Mouse (Mus musculus) gastrocnemius, postnatal 25 days (tissue): ENCODE measurements around the gene Tppp. TPM values are rescaled to one million over a fixed set of nuclear protein-coding genes. Genes with fewer than 3 reads are reported as not detected.

ENCODE experiments used
- total RNA-seq, 2 experiments: library from RNA; stranded (reverse); gene quantifications; 1 replicate in 1 of 2; 2 replicates in 1 of 2; pipeline ENCODE4 v1.2.3; 2021

The Tppp gene
- total RNA-seq, 2 experiments from 2014 or later, result 5.2 to 5.8 TPM

Other genes starting within 250 kb of the Tppp start
- gene Nkd2, start 161.8 kb upstream of the Tppp start, total RNA-seq, result 1 to 10 TPM; 1.0 to 2.3 TPM
- under 1 TPM in 1 of 2 experiments, not detected in 1; 0.15 TPM for gene Trip13, start 71.6 kb upstream of the Tppp start, total RNA-seq
- gene Brd9, start 71.6 kb upstream of the Tppp start, total RNA-seq, result 10 to 100 TPM in 1 of 2 experiments, 1 to 10 TPM in 1; 9.6 to 10.7 TPM
- not detected for gene Zdhhc11, start 45.6 kb upstream of the Tppp start, total RNA-seq
- gene Cep72, start 52.9 kb downstream of the Tppp start, total RNA-seq, result under 1 TPM; 0.51 to 0.61 TPM
- gene Slc9a3, start 112.0 kb downstream of the Tppp start, total RNA-seq, result under 1 TPM; 0.13 to 0.32 TPM
- gene Exoc3, start 199.3 kb downstream of the Tppp start, total RNA-seq, result 10 to 100 TPM; 29.7 to 33.5 TPM